Mouse (Mus musculus): Measurements from ENCODE around the gene Nid1. TPM values are rescaled to one million over a fixed set of nuclear protein-coding genes. Genes with fewer than 3 reads are reported as not detected.
"Not testable (repeated sequence)": the region's sequence is repeated elsewhere in the genome, so short reads cannot be mapped to it uniquely, and the experiment has no call there.

Gene Nid1
- 38.3 and 49.5 TPM in 2 replicates for polyA plus RNA-seq (2016; fragmentation: Nextera tagmentation; extraction: Ambion mirVana)

DNA sequence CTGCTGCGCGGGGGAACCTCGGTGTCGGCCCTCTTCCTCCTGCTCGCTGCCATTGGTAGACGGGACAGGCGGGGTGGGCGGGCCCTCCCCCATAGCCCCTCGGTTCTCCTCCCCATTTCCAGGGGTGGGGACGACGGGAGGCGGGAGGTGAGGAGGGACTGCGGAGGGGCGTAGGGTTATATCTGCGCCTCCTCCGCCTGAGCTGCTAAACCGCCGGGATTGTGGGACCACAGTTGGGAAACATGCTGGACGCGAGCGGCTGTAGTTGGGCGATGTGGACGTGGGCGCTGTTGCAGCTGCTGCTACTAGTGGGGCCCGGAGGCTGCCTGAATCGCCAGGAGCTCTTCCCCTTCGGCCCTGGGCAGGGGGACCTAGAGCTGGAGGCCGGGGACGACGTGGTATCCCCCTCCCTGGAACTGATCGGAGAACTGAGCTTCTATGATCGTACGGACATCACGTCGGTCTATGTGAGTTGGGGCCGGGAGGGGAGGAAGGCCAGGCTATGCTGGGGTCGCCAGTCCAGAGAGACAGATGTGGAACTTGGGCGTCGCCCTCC lies at the start of gene Nid1:
Gene Nid1 (plus strand): TSS at position 92 of the 556 bp plus-strand sequence.
- not testable (repeated sequence) for H3K4me1 ChIP-seq; H3K27ac ChIP-seq (replicated peaks); H3K36me3 ChIP-seq; H3K9me3 ChIP-seq (replicated peaks); H3K27me3 ChIP-seq (ENCODE audit: low read depth, poor library complexity, severe bottlenecking)
- WGBS = 0% methylated on average over 22 of the region's 39 CpGs
- H3K4me3 ChIP-seq = peak within 1 kb of the TSS; percentile 43
- peak; percentile 15 for DNase-seq (ENCODE audit: low spot score)

DNA sequence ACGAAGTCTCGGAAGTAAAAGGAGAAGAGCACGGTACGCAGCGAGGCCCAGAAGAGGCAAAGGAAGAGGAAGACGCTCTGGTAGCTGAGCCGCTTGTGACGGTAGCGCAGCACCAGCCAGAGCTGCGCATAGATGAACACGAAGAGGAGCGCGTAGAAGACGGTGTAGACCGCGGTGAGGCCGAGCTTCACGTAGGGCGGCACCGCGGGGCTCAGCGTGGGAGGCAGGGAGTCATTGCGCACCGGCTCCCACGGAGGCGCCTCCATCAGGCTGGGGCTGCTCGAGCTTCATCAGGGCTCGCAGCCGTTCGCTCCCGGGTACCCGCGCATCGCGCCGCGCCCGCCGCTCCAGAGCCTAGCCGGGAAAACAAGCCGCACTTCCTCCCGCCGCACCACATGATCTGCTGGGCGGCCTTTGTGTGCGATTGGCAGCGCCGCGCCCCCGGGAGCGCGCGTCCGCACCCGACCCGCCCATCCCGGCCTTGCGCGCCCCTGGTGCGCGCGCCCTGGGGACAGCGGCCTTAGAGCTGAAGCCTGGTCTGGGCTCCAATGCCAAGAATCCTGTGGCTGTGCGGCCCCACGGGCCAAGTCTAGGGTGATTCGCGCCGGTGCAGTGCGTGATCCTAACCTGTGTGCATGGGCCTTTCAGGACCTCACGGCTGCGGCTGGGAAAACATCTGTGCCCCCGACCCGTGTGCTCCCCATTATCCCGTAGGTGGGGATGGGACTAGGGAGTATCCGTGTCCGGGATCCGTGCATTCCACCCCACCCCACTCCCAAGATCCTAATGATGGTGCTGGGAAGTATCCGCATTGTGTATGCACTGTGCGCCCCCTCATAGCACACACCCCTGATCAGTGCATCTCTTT lies 43.9 kb upstream of the Nid1 start, which contains the start of gene Gpr137b:
Gene Gpr137b (minus strand): TSS at position 787 of the 868 bp plus-strand sequence.
- Histone ChIP-seq H3K27ac (replicated peaks) (peak within 1 kb of the TSS; percentile 71), H3K4me3 (peak within 1 kb of the TSS; percentile 53)
- H3K4me1 ChIP-seq; H3K9me3 ChIP-seq (replicated peaks); H3K36me3 ChIP-seq; H3K27me3 ChIP-seq (ENCODE audit: low read depth, poor library complexity, severe bottlenecking): not testable (repeated sequence)
- peak; percentile 63 for DNase-seq (ENCODE audit: low spot score)
- WGBS = 0% methylated on average over 51 of the region's 78 CpGs

DNA sequence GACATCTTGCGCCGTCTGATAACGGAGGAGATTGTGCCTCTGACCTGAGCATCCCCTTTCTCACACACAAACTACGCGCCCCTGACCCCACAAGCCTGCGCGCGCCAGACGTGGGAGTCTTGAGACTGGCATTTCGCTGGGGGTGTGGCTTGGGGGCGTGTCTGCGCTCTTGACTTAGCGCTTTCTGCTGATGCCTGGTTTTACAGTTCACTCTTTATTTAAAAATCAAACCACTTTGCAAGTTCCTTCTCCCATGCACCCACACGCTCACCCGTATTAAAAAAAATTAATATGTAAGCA lies 43.3 kb upstream of the Nid1 start:
- not testable (repeated sequence) for H3K9me3 ChIP-seq (replicated peaks); H3K36me3 ChIP-seq; H3K27me3 ChIP-seq (ENCODE audit: low read depth, poor library complexity, severe bottlenecking); H3K27ac ChIP-seq (replicated peaks); H3K4me1 ChIP-seq
- DNase-seq (ENCODE audit: low spot score) = peak; percentile 61
- WGBS = 1% methylated on average over 15 of the region's 15 CpGs
- peak overlapping the region; percentile 53 for H3K4me3 ChIP-seq

GRCm38 (mm10) chr13:13400851-13401250 lies 36.5 kb upstream of the Nid1 start:
- not testable (repeated sequence) for H3K27ac ChIP-seq (replicated peaks); H3K27me3 ChIP-seq (ENCODE audit: low read depth, poor library complexity, severe bottlenecking); H3K4me1 ChIP-seq; DNase-seq (ENCODE audit: low spot score); H3K4me3 ChIP-seq; H3K9me3 ChIP-seq (replicated peaks); H3K36me3 ChIP-seq
- WGBS = 82% methylated on average over 3 of the region's 3 CpGs

DNA sequence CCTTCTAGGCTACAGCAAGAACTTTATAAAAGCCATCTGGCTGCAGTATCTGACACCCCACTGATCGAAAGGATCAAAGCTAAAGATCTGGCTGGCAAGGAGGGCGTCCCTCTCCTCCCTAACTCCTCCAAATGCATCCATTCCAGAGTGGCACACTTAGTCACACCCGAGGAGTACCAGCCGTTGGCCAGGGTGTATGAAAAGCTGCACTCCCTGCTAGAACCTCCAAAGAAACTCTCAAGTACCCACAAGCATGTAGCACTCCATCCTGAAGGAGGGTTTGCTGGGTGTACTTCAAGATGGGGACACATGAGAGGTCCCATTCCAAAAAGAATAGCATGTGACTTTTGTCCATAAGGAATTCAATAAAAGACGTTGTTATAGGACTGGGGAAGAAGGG lies 34.5 kb upstream of the Nid1 start:
- DNase-seq (ENCODE audit: low spot score); H3K9me3 ChIP-seq (replicated peaks); H3K4me3 ChIP-seq; H3K36me3 ChIP-seq; H3K27me3 ChIP-seq (ENCODE audit: low read depth, poor library complexity, severe bottlenecking); H3K27ac ChIP-seq (replicated peaks); H3K4me1 ChIP-seq: not testable (repeated sequence)
- 87% methylated on average over 5 of the region's 5 CpGs for whole genome bisulfite sequencing

GRCm38 (mm10) chr13:13403366-13403765 lies 34.0 kb upstream of the Nid1 start:
- not testable (repeated sequence) for DNase-seq (ENCODE audit: low spot score); H3K9me3 ChIP-seq (replicated peaks); H3K36me3 ChIP-seq; H3K4me3 ChIP-seq; H3K27ac ChIP-seq (replicated peaks); H3K27me3 ChIP-seq (ENCODE audit: low read depth, poor library complexity, severe bottlenecking); H3K4me1 ChIP-seq
- 96% methylated on average over 3 of the region's 3 CpGs for WGBS

DNA sequence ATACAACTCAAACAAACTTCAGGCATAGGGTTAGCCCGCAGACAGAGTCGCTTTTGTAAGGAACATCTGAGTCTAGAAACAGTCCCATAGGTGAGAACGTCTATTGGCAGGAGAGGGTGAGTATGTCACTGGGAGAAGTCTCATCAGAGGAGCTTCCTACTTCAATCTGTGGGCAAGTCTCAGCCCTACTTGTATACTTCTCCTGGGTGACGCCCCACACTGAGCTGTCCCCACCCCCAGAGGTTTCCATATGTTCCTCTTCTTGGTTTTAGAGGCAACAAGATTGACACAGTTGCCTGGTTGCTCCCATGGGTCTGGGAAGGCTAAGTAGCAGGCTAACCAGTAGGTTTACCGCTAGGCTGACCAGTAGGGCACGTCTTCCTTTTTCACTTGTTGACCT lies 33.5 kb upstream of the Nid1 start:
- H3K4me1 ChIP-seq; H3K27me3 ChIP-seq (ENCODE audit: low read depth, poor library complexity, severe bottlenecking); H3K27ac ChIP-seq (replicated peaks); H3K9me3 ChIP-seq (replicated peaks); H3K4me3 ChIP-seq; H3K36me3 ChIP-seq; DNase-seq (ENCODE audit: low spot score): not testable (repeated sequence)
- WGBS = 87% methylated on average over 6 of the region's 6 CpGs

GRCm38 (mm10) chr13:13404517-13405155 lies 32.7 kb upstream of the Nid1 start:
- H3K9me3 ChIP-seq (replicated peaks); H3K27ac ChIP-seq (replicated peaks); H3K4me3 ChIP-seq; H3K4me1 ChIP-seq; DNase-seq (ENCODE audit: low spot score); H3K36me3 ChIP-seq; H3K27me3 ChIP-seq (ENCODE audit: low read depth, poor library complexity, severe bottlenecking): not testable (repeated sequence)
- WGBS = 82% methylated on average over 6 of the region's 6 CpGs

GRCm38 (mm10) chr13:13405511-13405910 lies 31.8 kb upstream of the Nid1 start:
- H3K27me3 ChIP-seq (ENCODE audit: low read depth, poor library complexity, severe bottlenecking); H3K4me3 ChIP-seq; H3K9me3 ChIP-seq (replicated peaks); H3K27ac ChIP-seq (replicated peaks); H3K4me1 ChIP-seq; DNase-seq (ENCODE audit: low spot score); H3K36me3 ChIP-seq: not testable (repeated sequence)
- WGBS = no CpG with 5 or more reads among the region's 6 CpGs

- DNase-seq (ENCODE audit: low spot score) = no peak
- Histone ChIP-seq H3K36me3 (no peaks in the 10 kb centered on the region), H3K27me3 (ENCODE audit: low read depth, poor library complexity, severe bottlenecking) (no peaks in the 10 kb centered on the region), H3K9me3 (replicated peaks) (no peaks in the 10 kb centered on the region), H3K27ac (replicated peaks) (no peak overlapping the region), H3K4me3 (no peak overlapping the region), H3K4me1 (no peaks in the 10 kb centered on the region)
- 86% methylated on average over 3 of the region's 3 CpGs for WGBS
Measured at GRCm38 (mm10) chr13:13414206-13414605, 23.1 kb upstream of the Nid1 start.

- H3K27ac ChIP-seq (replicated peaks); H3K4me1 ChIP-seq; H3K36me3 ChIP-seq; H3K9me3 ChIP-seq (replicated peaks); H3K4me3 ChIP-seq; H3K27me3 ChIP-seq (ENCODE audit: low read depth, poor library complexity, severe bottlenecking): not testable (repeated sequence)
- DNase-seq (ENCODE audit: low spot score) = peak; percentile 25
- WGBS = 43% methylated on average over 23 of the region's 23 CpGs
Measured at GRCm38 (mm10) chr13:13415120-13416006, 22.0 kb upstream of the Nid1 start.

DNA sequence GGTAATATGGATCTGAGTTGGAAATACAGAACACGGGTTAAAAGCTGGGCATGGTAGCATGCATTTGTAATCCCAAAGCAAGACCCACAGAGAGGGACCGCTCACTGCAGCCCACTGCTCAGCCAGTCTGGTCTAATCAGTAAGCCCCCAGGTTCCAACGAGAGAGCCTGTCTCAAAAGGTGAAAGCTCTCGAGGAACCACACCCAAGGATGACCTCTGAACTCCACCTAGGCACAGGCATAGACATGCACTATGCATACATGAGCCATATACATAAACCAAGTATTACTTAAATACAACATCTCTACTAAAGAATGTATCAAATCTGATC lies 21.4 kb upstream of the Nid1 start:
- H3K9me3 ChIP-seq (replicated peaks); H3K4me1 ChIP-seq; H3K27ac ChIP-seq (replicated peaks); H3K36me3 ChIP-seq; H3K27me3 ChIP-seq (ENCODE audit: low read depth, poor library complexity, severe bottlenecking); DNase-seq (ENCODE audit: low spot score); H3K4me3 ChIP-seq: not testable (repeated sequence)
- WGBS = 76% methylated on average over 4 of the region's 4 CpGs

DNA sequence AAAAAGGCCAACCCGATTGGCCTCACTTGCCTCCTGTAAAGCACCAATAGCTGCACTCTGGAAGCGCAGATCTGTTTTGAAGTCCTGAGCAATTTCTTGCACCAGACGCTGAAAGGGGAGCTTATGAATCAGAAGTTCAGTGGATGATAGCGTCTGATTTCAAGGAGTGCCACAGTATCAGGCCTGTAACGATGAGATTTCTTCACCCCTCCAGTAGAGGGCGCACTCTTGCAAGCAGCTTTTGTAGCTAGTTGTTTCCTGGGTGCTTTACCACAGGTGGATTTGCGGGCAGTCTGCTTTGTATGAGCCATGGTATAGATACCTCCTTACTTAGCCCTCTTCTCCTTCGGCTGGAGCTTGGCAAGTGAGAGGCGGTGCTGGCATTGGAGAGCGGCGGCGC lies 18.5 kb upstream of the Nid1 start:
- 91% methylated on average over 7 of the region's 12 CpGs for WGBS
- not testable (repeated sequence) for H3K36me3 ChIP-seq; H3K4me3 ChIP-seq; H3K27me3 ChIP-seq (ENCODE audit: low read depth, poor library complexity, severe bottlenecking); H3K27ac ChIP-seq (replicated peaks); H3K4me1 ChIP-seq; DNase-seq (ENCODE audit: low spot score); H3K9me3 ChIP-seq (replicated peaks)

Data from midbrain, embryonic 10.5 days (tissue).